Mouse (Mus musculus): ENCODE data around the gene Bcl7b. TPM values are rescaled to one million over a fixed set of nuclear protein-coding genes. Genes with fewer than 3 reads are reported as not detected.

Bcl7b gene
- total and polyA plus RNA-seq, 2 experiments from 2014 or later, result 18.5 to 32.5 TPM

DNA sequence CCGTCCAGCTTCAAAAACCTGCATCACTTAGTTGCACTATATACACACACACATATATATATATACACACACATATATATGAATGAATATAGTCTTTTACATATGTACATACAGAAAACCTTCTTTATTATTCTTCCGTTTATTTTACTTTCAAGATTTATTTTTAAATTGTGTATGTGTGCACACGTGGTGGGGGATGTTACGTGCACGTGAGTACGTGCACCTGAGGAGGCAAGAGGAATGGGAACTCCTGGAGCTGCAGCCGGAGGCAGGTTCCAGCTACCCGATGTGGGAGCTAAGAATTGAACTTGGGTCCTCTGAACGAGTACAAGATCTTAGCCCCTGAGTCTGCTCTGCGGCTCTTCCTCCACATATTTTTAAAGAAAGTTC lies 18.1 kb downstream of the Bcl7b start:
- peak overlapping the region; percentile 94 for H3K9ac ChIP-seq (replicated peaks; ENCODE audit: low read length)
- peaks cover 17% of the 10 kb centered on the region for H3K4me1 ChIP-seq (ENCODE audit: insufficient read depth, low read length)
- H3K4me2 ChIP-seq (ENCODE audit: low read depth, low read length), result peak overlapping the region; percentile 88
- H3K4me3 ChIP-seq (ENCODE audit: low read length), result peak overlapping the region; percentile 98
- DNase-seq (ENCODE audit: low spot score) (peak; percentile 34), ATAC-seq (peak; percentile 13; the same call in 1 of the 2 replicates)
- no peaks in the 10 kb centered on the region for H3K9me3 ChIP-seq (ENCODE audit: low read length)
- peaks cover 12% of the 10 kb centered on the region; the same call in 1 of the 2 replicates for H3K36me3 ChIP-seq (ENCODE audit: insufficient read depth, low read length)
- TF ChIP-seq CTCF (IDR thresholded peaks at IDR 0.05; ENCODE audit: low read depth), result no peak
- H3K27ac ChIP-seq, result peak overlapping the region; percentile 95
- no peaks in the 10 kb centered on the region for H3K27me3 ChIP-seq (ENCODE audit: insufficient read depth, low read length)
- WGBS, result 22% methylated on average over 10 of the region's 10 CpGs

DNA sequence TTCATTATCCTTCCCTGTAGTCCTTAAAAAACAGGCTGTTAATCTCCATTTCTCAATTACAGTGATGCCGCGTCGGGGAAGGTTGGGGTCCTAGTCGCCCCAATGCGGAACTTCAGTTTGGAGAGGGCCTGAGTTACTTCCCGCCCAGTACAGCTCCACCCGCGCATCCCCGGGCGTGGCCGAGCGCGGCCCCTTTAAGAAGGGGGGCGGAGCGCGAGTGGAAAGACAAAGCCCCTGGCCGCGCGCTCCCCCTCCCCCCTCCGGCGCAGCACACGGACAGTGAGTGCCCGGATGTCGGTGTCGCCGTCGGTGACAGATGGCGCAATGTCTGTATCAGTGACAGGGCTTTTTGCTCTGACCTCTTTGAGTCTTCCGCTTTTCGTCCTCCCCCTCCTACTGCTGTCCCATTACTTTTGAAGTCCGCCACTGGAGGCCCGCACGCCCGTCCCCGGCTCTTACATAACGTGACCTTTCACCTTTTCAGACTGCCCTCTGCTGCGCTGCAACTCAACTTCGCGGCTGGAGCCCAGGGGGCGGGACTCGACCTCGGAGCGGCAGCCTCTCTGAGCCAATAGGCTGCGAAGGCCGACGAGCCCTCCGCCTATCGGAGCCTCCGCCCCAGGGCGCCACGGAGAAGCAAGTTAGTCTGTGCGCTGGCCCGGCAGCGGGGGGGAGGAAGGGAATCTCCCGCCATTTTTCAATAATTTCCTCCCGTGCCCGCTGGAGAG lies 18.7 kb downstream of the Bcl7b start, which contains the start of gene Baz1b:
Gene Baz1b, plus strand, starts transcription at position 644 of the 728 bp plus-strand sequence.
- no peaks in the 10 kb centered on the region for H3K9me3 ChIP-seq (ENCODE audit: low read length)
- ATAC-seq, result peak; percentile 98
- H3K4me1 ChIP-seq (ENCODE audit: insufficient read depth, low read length), result peaks cover 17% of the 10 kb centered on the region
- peak; percentile 30; the same call in 1 of the 2 replicates for TF ChIP-seq CTCF (IDR thresholded peaks at IDR 0.05; ENCODE audit: low read depth)
- WGBS, result under 1% methylated on average over 55 of the region's 57 CpGs
- H3K36me3 ChIP-seq (ENCODE audit: insufficient read depth, low read length), result peaks cover 7% of the 10 kb centered on the region; the same call in 1 of the 2 replicates
- peak within 1 kb of the TSS; percentile 94 for H3K9ac ChIP-seq (replicated peaks; ENCODE audit: low read length)
- peak within 1 kb of the TSS; percentile 98 for H3K4me3 ChIP-seq (ENCODE audit: low read length)
- H3K27me3 ChIP-seq (ENCODE audit: insufficient read depth, low read length), result no peaks in the 10 kb centered on the region
- H3K4me2 ChIP-seq (ENCODE audit: low read depth, low read length), result peak within 1 kb of the TSS; percentile 88
- DNase-seq (ENCODE audit: low spot score), result peak; percentile 99
- peak within 1 kb of the TSS; percentile 95 for H3K27ac ChIP-seq

DNA sequence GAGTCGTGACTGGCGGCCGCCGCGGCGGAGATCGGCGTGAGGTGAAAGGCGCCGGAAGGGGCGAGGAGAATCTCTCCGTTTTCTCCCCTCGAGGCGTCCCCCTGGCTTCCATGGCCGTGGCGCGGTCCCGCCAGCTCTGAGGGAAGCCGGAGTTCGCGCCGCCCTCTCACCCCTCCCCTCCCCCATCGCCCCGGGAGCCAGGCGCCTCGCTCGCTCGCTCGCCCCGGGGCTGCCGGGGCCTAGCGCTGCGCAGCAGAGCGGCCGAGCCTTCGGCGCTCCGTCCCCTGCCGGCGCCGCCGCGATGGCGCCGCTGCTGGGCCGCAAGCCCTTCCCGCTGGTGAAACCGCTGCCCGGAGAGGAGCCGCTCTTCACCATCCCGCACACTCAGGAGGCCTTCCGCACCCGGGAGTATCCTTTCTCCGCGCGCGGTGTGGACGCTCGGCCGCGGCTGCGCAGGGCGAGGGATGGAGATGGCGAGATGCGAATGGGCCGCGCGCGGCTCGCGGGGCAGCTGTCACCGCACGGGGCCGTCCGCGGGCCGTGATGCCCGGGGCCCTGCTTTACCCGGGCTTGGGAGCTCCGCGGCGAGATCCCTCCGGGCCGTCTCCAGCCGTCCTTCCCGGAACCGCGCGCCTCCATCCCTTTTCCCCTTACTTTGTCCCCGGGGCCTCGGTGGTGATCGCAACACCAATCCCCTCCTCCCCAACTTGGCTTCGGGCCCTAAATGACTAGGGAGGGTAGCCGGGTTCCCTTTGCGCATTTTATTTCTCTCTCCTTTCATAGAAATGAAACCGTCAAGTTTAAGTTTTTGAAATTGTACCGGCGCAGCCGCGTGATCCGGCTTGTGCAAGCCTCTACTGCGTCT lies 19.5 kb downstream of the Bcl7b start:
- DNase-seq (ENCODE audit: low spot score) (peak; percentile 54), ATAC-seq (peak; percentile 36)
- no peak for TF ChIP-seq CTCF (IDR thresholded peaks at IDR 0.05; ENCODE audit: low read depth)
- WGBS, result under 1% methylated on average over 78 of the region's 102 CpGs
- Histone ChIP-seq H3K9me3 (ENCODE audit: low read length) (no peaks in the 10 kb centered on the region), H3K4me3 (ENCODE audit: low read length) (peak overlapping the region; percentile 98), H3K4me1 (ENCODE audit: insufficient read depth, low read length) (peaks cover 17% of the 10 kb centered on the region), H3K4me2 (ENCODE audit: low read depth, low read length) (peak overlapping the region; percentile 88), H3K9ac (replicated peaks; ENCODE audit: low read length) (peak overlapping the region; percentile 94), H3K36me3 (ENCODE audit: insufficient read depth, low read length) (no peaks in the 10 kb centered on the region), H3K27ac (peak overlapping the region; percentile 95), H3K27me3 (ENCODE audit: insufficient read depth, low read length) (no peaks in the 10 kb centered on the region)

DNA sequence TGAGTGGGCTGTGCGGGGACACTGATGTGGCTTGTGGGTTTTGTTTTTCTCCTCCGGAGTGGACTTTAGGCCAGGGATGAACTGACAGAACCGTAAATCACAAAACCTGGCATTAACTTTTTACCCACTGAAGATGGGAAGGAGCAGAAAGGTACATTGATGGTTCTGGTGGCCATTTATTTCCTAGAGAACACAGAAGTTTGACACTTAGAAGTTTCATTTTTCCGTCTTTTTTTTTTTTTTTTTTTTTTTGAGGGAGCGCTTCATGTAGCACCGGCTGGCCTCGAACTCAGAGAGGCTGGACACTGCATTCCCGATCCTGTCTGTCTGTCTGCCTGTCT lies 20.1 kb downstream of the Bcl7b start:
- WGBS, result under 1% methylated on average over 8 of the region's 8 CpGs
- no peaks in the 10 kb centered on the region for H3K27me3 ChIP-seq (ENCODE audit: insufficient read depth, low read length)
- no peak for TF ChIP-seq CTCF (IDR thresholded peaks at IDR 0.05; ENCODE audit: low read depth)
- no peaks in the 10 kb centered on the region for H3K9me3 ChIP-seq (ENCODE audit: low read length)
- ATAC-seq (no peak), DNase-seq (ENCODE audit: low spot score) (no peak)
- peaks cover 17% of the 10 kb centered on the region for H3K4me1 ChIP-seq (ENCODE audit: insufficient read depth, low read length)
- H3K4me2 ChIP-seq (ENCODE audit: low read depth, low read length), result peak overlapping the region; percentile 88
- H3K9ac ChIP-seq (replicated peaks; ENCODE audit: low read length), result peak overlapping the region; percentile 94
- peak overlapping the region; percentile 98 for H3K4me3 ChIP-seq (ENCODE audit: low read length)
- no peaks in the 10 kb centered on the region for H3K36me3 ChIP-seq (ENCODE audit: insufficient read depth, low read length)
- peak overlapping the region; percentile 95 for H3K27ac ChIP-seq

DNA sequence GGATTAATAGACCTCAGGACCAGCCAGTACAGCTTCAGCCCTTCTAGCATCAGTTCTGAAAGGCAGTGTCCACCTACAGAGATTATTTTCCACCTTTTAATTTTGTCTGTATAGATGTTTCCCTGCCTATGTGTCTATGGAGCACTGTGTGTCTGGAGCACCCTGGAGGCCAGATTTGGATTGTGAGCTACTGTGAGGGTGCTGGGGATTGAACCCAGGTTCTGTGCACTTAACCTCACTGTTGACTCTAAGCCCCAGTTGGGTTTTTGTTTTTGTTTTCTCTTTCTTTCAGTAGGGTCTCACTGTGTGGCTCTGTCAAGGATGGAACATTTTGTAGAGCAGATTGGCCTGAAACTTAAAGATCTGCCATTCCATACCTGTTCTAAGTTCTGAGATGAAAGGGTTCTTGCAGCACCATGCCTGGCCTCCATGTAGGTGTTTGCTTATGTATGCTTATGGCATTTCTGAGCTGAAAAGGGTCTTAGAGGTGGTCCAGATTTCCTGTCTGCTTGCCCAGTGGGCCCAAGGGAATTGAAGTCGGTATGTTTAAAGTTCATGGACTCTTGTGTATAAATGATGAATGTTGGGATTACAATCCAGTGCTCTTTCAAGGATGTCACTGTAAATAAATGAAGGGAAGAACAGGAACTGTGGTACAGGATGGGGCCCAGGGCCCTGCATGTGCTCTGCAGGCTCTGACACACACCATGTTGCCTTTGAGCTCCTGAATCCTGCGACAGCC lies 21.4 kb downstream of the Bcl7b start:
- Histone ChIP-seq H3K4me1 (ENCODE audit: insufficient read depth, low read length) (peaks cover 17% of the 10 kb centered on the region), H3K36me3 (ENCODE audit: insufficient read depth, low read length) (no peaks in the 10 kb centered on the region), H3K9ac (replicated peaks; ENCODE audit: low read length) (peak overlapping the region; percentile 94), H3K27ac (no peak overlapping the region), H3K9me3 (ENCODE audit: low read length) (no peaks in the 10 kb centered on the region), H3K27me3 (ENCODE audit: insufficient read depth, low read length) (no peaks in the 10 kb centered on the region), H3K4me3 (ENCODE audit: low read length) (peak overlapping the region; percentile 98), H3K4me2 (ENCODE audit: low read depth, low read length) (peak overlapping the region; percentile 88)
- ATAC-seq (no peak), DNase-seq (ENCODE audit: low spot score) (no peak)
- WGBS, result 62% methylated on average over 2 of the region's 2 CpGs
- no peak for TF ChIP-seq CTCF (IDR thresholded peaks at IDR 0.05; ENCODE audit: low read depth)

DNA sequence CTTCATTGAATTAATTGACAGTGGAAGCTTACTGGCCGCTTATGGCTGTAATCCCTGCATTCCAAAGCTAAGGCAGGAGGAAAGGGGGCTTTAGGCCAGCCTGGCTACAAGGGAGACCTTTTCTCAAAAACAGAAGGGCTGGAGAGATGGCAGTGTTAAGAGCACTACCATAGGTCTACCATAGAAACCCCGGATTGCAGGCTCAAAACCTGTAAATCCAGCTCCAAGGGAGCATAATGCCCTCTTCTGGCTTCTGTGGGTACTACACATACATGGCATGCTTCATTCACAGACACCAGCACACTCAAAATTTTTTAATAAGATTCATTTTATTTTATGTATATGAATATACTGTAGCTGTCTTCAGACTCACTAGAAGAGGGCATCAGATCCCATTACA lies 23.5 kb downstream of the Bcl7b start:
- Histone ChIP-seq H3K4me3 (ENCODE audit: low read length) (no peak overlapping the region), H3K9ac (replicated peaks; ENCODE audit: low read length) (no peak overlapping the region), H3K4me1 (ENCODE audit: insufficient read depth, low read length) (peaks cover 17% of the 10 kb centered on the region), H3K27ac (no peak overlapping the region), H3K4me2 (ENCODE audit: low read depth, low read length) (no peak overlapping the region), H3K36me3 (ENCODE audit: insufficient read depth, low read length) (no peaks in the 10 kb centered on the region), H3K9me3 (ENCODE audit: low read length) (no peaks in the 10 kb centered on the region), H3K27me3 (ENCODE audit: insufficient read depth, low read length) (no peaks in the 10 kb centered on the region)
- WGBS, result 33% methylated on average over 2 of the region's 2 CpGs
- TF ChIP-seq CTCF (IDR thresholded peaks at IDR 0.05; ENCODE audit: low read depth), result peak; percentile 86
- ATAC-seq (no peak), DNase-seq (ENCODE audit: low spot score) (peak; percentile 83)
